Mouse (Mus musculus): Measurements from ENCODE around the gene Oas2. TPM values are rescaled to one million over a fixed set of nuclear protein-coding genes. Genes with fewer than 3 reads are reported as not detected.

Oas2 gene
- polyA plus RNA-seq, 1 experiment from 2014 or later: 0.11 TPM

DNA sequence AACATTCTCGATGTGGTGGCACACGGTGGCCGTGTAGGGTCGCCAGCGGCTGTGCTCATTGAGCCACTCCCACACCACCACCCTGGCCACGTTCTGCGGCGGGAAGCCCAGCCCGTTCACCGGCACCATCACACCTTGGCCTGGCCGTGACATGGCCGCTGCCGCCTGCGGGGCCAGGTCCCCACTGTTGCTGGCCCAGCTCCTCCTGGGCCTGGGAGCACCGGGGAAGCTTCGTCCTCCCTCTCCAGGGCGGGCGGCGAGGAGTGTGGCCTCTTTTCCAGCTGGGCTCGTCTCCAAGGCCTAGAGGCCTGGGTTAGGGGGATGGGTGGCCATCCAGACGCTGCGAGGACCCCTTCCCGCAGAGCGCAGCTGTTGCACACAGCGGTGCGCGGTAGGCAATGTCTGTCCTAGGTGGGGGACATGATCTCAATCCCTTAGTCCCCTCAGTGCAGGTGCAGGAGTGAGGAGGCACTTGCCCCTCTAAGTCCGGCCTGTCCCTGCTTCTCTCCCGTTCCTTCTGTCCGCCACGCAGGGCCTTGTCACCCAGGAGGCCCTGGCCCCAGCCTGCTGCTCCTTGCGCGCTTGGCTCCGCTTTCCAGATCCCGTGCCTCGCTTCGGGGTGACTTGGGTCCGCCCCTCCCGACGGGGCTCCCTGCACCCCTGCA lies 39.4 kb downstream of the Oas2 start:
- WGBS: 3% methylated on average over 40 of the region's 40 CpGs
- Histone ChIP-seq H3K4me2 (peak overlapping the region; percentile 76), H3K36me3 (no peaks in the 10 kb centered on the region), H3K27ac (ENCODE audit: poor library complexity, severe bottlenecking) (no peak overlapping the region), H3K27me3 (replicated peaks) (peaks cover 100% of the 10 kb centered on the region), H3K4me3 (peak overlapping the region; percentile 45), H3K9ac (peak overlapping the region; percentile 59), H3K4me1 (replicated peaks) (peaks cover 20% of the 10 kb centered on the region), H3K9me3 (replicated peaks) (no peaks in the 10 kb centered on the region)
- ATAC-seq (ENCODE audit: insufficient number of reproducible peaks, low FRiP score): peak; percentile 23

DNA sequence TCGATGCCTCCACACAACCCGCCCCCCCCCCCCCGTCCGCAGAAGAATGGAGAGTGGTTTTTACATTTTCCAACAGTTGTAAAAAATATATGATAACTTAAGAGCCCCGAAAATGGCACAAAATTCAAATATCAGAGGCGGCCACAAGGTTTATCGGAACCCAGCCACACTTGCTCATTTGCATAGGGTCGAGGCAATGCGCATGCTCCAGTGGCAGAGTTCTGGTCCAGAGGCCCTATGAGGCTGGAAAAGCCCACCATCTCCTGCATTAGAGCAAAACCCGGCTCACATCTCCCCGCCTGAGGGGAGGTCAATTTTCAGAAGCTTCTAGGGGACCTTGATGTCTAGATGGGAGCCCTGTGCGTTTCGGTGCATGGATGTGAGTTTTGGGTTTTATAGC lies 42.7 kb downstream of the Oas2 start:
- Histone ChIP-seq H3K4me2 (peak overlapping the region; percentile 51), H3K27me3 (replicated peaks) (peaks cover 98% of the 10 kb centered on the region), H3K9me3 (replicated peaks) (no peaks in the 10 kb centered on the region), H3K36me3 (no peaks in the 10 kb centered on the region), H3K9ac (no peak overlapping the region), H3K4me1 (replicated peaks) (peaks cover 20% of the 10 kb centered on the region), H3K4me3 (no peak overlapping the region), H3K27ac (ENCODE audit: poor library complexity, severe bottlenecking) (no peak overlapping the region)
- 42% methylated on average over 13 of the region's 13 CpGs for WGBS
- ATAC-seq (ENCODE audit: insufficient number of reproducible peaks, low FRiP score): no peak

DNA sequence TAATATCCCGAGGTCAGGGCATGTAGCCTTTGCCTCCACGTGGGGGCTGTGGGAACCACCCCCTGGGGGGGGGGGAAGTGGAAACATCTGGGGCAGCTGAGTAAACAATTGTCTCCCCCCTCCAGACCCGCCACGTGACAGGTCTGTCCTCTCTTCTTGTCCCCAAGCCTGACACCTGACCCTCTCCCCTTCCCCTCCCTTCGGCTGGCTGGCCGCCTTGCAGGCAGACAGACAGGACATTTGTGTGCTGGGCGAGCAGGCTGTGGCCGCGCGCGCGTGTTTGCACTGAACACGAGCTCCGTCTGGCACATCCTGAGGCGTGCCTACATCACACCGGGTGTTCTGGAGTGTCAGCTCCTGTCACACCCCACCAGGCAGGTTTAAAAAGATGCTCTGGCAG lies 43.1 kb downstream of the Oas2 start:
- Histone ChIP-seq H3K4me1 (replicated peaks) (peaks cover 20% of the 10 kb centered on the region), H3K9ac (no peak overlapping the region), H3K4me2 (peak overlapping the region; percentile 51), H3K36me3 (no peaks in the 10 kb centered on the region), H3K4me3 (no peak overlapping the region), H3K27ac (ENCODE audit: poor library complexity, severe bottlenecking) (no peak overlapping the region), H3K27me3 (replicated peaks) (peaks cover 98% of the 10 kb centered on the region), H3K9me3 (replicated peaks) (no peaks in the 10 kb centered on the region)
- no peak for ATAC-seq (ENCODE audit: insufficient number of reproducible peaks, low FRiP score)
- 6% methylated on average over 16 of the region's 16 CpGs for WGBS

DNA sequence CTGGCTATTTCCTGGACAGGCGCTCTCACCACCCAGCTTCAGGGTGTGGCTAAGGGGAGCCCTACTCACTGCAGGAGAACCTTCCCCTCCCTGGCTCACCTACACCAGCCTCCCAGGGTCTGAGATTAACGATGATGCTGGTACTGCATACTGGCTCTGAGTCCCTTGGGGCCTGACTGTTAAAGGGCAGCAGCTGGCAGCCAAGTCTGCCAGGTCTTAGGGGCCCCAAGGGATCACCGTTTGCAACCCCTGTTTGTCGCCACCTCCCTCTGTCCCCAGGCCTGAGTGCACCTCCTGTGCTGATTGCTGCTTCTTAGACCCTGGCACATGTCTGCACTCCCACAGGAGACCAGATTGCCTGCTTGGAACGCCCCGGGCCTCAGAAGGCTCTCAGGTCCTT lies 45.2 kb downstream of the Oas2 start:
- ATAC-seq (ENCODE audit: insufficient number of reproducible peaks, low FRiP score): no peak
- Histone ChIP-seq H3K9me3 (replicated peaks) (no peaks in the 10 kb centered on the region), H3K4me1 (replicated peaks) (peaks cover 4% of the 10 kb centered on the region; the same call in 1 of the 2 replicates), H3K4me3 (no peak overlapping the region), H3K27me3 (replicated peaks) (peaks cover 98% of the 10 kb centered on the region), H3K27ac (ENCODE audit: poor library complexity, severe bottlenecking) (no peak overlapping the region), H3K36me3 (no peaks in the 10 kb centered on the region), H3K4me2 (no peak overlapping the region), H3K9ac (no peak overlapping the region)
- 50% methylated on average over 6 of the region's 6 CpGs for WGBS

DNA sequence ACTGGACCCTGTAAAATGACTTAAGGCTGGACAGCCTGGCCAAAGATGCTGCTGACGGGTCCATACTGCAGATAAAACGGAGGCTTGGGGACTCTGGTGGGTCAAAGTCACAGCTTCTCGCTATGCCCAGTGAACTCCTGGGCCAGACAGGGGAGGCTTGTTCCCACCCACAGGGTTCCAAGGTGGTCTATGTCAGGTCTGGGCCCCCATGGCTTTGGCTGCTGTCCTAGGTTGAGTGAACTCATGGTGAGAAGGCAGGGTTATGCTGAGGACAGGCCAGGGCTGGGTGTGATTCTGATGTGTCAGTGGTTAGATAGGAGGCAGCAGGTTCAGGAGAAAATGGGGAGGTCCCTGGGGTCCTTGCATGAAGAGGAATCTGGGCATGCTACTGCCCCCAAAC lies 46.0 kb downstream of the Oas2 start:
- H3K4me2 ChIP-seq: no peak overlapping the region
- no peak for ATAC-seq (ENCODE audit: insufficient number of reproducible peaks, low FRiP score)
- no peaks in the 10 kb centered on the region for H3K36me3 ChIP-seq
- peaks cover 4% of the 10 kb centered on the region; the same call in 1 of the 2 replicates for H3K4me1 ChIP-seq (replicated peaks)
- no peak overlapping the region for H3K4me3 ChIP-seq
- H3K27ac ChIP-seq (ENCODE audit: poor library complexity, severe bottlenecking): no peak overlapping the region
- peaks cover 98% of the 10 kb centered on the region for H3K27me3 ChIP-seq (replicated peaks)
- H3K9me3 ChIP-seq (replicated peaks): no peaks in the 10 kb centered on the region
- no peak overlapping the region for H3K9ac ChIP-seq
- 65% methylated on average over 3 of the region's 3 CpGs for WGBS

DNA sequence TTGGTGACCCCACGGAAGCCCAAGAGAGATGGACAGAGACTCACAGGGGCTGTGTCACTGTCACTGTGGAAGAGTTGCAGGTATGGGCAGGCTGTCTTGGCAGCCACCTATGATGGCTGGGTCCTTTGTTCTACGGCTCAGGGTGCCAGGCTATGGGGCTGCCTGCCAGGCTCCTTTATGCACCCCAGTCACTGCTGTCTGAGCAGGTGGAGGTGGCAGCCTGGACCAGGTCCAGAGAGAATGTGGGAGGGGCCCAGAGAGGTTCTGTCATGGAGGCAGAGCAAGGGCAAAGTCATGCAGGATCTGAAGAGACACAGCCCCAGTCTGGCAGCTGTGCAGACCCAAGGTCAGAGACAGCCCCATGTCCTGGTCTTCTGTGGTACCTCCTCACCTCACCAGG lies 46.7 kb downstream of the Oas2 start:
- Histone ChIP-seq H3K9me3 (replicated peaks) (no peaks in the 10 kb centered on the region), H3K36me3 (no peaks in the 10 kb centered on the region), H3K4me1 (replicated peaks) (peaks cover 4% of the 10 kb centered on the region; the same call in 1 of the 2 replicates), H3K27ac (ENCODE audit: poor library complexity, severe bottlenecking) (no peak overlapping the region), H3K9ac (no peak overlapping the region), H3K4me3 (no peak overlapping the region), H3K4me2 (no peak overlapping the region), H3K27me3 (replicated peaks) (peaks cover 98% of the 10 kb centered on the region)
- WGBS: 69% methylated on average over 2 of the region's 2 CpGs
- no peak for ATAC-seq (ENCODE audit: insufficient number of reproducible peaks, low FRiP score)

DNA sequence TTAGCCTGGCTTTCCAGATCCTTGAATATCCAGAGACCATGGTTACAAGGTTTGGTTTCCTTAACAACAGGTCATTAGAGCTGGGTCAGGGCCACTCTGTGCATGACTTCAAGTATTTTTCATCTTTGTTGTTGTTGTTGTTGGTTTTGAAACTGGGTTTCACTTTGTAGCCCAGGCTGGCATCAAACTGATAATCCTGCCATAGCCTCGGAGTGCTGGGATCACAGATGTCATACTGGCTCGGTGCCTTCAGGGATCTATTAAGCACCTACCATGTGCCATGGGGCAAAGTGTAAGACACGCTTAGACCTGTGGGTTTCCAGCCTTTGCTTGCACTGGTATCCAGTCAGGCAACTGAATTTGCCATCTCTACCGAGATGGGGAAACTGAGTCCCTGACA lies 47.2 kb downstream of the Oas2 start:
- Histone ChIP-seq H3K4me2 (no peak overlapping the region), H3K36me3 (no peaks in the 10 kb centered on the region), H3K4me1 (replicated peaks) (peaks cover 4% of the 10 kb centered on the region; the same call in 1 of the 2 replicates), H3K4me3 (no peak overlapping the region), H3K9ac (no peak overlapping the region), H3K27me3 (replicated peaks) (peaks cover 98% of the 10 kb centered on the region), H3K9me3 (replicated peaks) (no peaks in the 10 kb centered on the region), H3K27ac (ENCODE audit: poor library complexity, severe bottlenecking) (no peak overlapping the region)
- WGBS: 76% methylated on average over 4 of the region's 4 CpGs
- no peak for ATAC-seq (ENCODE audit: insufficient number of reproducible peaks, low FRiP score)

DNA sequence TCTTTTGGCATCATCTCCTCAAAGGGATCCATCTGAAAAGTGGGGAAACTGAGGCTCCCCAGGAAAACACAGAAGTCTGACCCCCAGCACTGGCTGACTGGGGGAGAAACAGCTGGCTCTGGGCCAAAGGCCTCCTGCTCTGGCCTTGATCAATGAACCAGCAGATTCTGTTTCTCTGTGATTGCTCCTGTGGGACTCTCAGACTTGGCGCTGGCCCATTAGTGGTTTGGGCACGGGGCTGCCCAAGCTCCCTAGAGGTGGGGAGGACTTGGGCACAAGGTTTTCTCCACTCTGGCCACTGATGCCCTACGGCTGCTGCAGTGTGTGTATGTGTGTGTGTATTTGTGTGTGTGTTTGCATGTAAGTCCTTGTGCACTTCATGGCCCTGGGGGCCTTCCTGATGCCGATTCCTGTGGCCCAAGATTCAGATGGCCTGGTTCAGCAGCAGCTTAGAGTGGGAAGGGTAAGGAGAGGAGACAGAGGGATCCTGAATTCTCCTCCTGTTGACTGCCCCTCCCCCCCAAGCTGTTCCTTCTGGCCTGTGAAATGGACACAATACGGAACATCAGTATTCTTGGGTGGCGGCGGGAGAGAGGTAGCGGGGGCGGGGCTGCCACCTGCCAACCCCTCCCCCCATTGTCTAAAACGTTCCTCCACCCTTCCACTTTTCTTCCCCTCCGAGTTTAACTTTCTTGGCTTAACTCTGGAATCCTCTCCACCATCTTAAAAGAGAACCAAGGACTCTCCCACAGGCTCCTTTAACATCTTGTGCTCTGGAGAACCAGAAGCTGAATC lies 48.5 kb downstream of the Oas2 start:
- no peak for ATAC-seq (ENCODE audit: insufficient number of reproducible peaks, low FRiP score)
- Histone ChIP-seq H3K36me3 (no peaks in the 10 kb centered on the region), H3K9me3 (replicated peaks) (no peaks in the 10 kb centered on the region), H3K4me3 (no peak overlapping the region), H3K4me2 (no peak overlapping the region), H3K9ac (no peak overlapping the region), H3K27ac (ENCODE audit: poor library complexity, severe bottlenecking) (no peak overlapping the region), H3K4me1 (replicated peaks) (no peaks in the 10 kb centered on the region), H3K27me3 (replicated peaks) (peaks cover 98% of the 10 kb centered on the region)
- WGBS: 54% methylated on average over 11 of the region's 11 CpGs

DNA sequence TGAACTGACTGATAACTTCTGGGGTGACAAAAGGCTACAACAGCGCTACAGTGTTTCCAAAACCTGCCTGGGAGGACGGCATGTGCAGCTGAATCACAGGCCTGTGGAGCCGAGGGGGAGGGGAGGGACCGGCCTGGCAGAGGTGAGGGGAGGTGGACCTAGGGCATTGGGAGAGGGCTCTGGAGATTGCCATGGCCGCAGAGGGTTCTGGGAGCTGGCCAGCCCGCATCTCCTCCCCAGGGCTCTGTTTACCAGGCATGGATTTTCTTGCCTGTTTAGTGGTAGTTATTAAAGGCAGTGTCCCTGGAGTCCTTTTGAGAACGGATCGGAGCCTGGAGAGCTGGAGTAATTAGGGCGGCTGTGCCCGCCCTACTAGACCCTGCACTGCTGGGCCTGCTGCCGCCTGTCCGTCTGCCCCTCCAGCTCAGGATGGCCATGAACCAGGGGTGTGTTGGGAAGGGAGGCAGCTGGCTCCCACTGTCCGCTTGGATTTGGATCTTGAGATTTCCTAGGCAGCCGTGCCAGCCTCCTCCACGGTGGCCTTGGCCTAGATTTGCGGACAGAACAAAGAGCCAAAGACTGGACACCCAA lies 50.8 kb downstream of the Oas2 start:
- no peak for ATAC-seq (ENCODE audit: insufficient number of reproducible peaks, low FRiP score)
- H3K9ac ChIP-seq: no peak overlapping the region
- no peak overlapping the region for H3K27ac ChIP-seq (ENCODE audit: poor library complexity, severe bottlenecking)
- no peak overlapping the region for H3K4me2 ChIP-seq
- WGBS: 53% methylated on average over 16 of the region's 16 CpGs
- 0 out of 2 replicates have a peak, but pooled peaks cover 8% of the 10 kb centered on the region for H3K4me1 ChIP-seq (replicated peaks)
- no peaks in the 10 kb centered on the region for H3K36me3 ChIP-seq
- no peaks in the 10 kb centered on the region for H3K9me3 ChIP-seq (replicated peaks)
- H3K4me3 ChIP-seq: no peak overlapping the region
- H3K27me3 ChIP-seq (replicated peaks): peaks cover 98% of the 10 kb centered on the region

DNA sequence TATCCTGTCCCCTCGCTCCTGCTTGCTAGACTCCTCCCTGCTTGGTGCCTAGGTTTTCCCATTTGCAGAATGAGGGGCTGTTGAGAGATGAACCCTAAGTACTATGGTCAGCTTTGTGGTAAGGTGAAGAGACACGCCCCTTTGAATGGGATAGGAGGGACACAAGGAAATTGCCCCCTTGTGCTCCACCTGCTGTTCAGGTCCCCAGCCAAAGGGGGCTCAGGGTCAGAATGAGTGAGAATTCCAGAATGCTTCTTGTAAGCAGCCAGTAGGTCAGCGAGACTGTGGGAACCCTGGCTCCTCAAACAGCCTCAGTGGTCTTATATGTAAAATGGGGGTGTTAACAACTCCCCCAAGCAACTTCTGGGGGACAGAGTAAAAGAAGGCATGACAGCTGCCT lies 51.5 kb downstream of the Oas2 start:
- 55% methylated on average over 3 of the region's 3 CpGs for whole genome bisulfite sequencing
- no peak overlapping the region for H3K4me2 ChIP-seq
- H3K27ac ChIP-seq (ENCODE audit: poor library complexity, severe bottlenecking): no peak overlapping the region
- H3K4me1 ChIP-seq (replicated peaks): 0 out of 2 replicates have a peak, but pooled peaks cover 8% of the 10 kb centered on the region
- no peak overlapping the region for H3K4me3 ChIP-seq
- no peak for ATAC-seq (ENCODE audit: insufficient number of reproducible peaks, low FRiP score)
- H3K9me3 ChIP-seq (replicated peaks): no peaks in the 10 kb centered on the region
- no peak overlapping the region for H3K9ac ChIP-seq
- no peaks in the 10 kb centered on the region for H3K36me3 ChIP-seq
- H3K27me3 ChIP-seq (replicated peaks): peaks cover 98% of the 10 kb centered on the region

DNA sequence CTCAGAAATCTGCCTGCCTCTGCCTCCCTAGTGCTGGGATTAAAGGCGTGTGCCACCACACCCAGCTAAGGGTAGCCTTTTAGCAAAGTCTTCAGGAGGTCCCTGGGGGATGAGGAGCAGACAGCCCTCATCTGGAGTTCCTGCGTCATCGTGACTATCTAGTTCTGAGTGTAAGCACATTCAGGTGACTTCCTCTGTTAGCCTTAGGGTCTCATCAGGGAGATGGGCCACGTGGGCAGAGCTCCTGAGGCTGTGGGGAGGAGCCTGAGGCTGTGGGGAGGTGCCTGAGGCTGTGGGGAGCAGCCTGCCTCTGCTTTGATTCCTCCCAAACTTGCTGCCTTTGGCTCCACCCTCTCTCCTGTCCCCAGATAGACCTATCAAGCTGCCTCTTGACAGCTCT lies 52.8 kb downstream of the Oas2 start:
- H3K9ac ChIP-seq: no peak overlapping the region
- no peak overlapping the region for H3K4me2 ChIP-seq
- no peak overlapping the region for H3K27ac ChIP-seq (ENCODE audit: poor library complexity, severe bottlenecking)
- no peak overlapping the region for H3K4me3 ChIP-seq
- H3K27me3 ChIP-seq (replicated peaks): peaks cover 100% of the 10 kb centered on the region
- H3K4me1 ChIP-seq (replicated peaks): 0 out of 2 replicates have a peak, but pooled peaks cover 8% of the 10 kb centered on the region
- H3K9me3 ChIP-seq (replicated peaks): no peaks in the 10 kb centered on the region
- ATAC-seq (ENCODE audit: insufficient number of reproducible peaks, low FRiP score): no peak
- H3K36me3 ChIP-seq: no peaks in the 10 kb centered on the region
- WGBS: 48% methylated on average over 4 of the region's 4 CpGs
